Mouse (Mus musculus) T-cell, adult 2 months (primary cell): ENCODE measurements around the gene Plekhb2.

Source experiments
- DNase-seq: peaks from one replicate; pipeline ENCODE4 v3.0.0; 2022; ENCODE audit warnings: low spot score

Plekhb2 gene

GRCm38 (mm10) chr1:34866815-34867573 lies 17.2 kb downstream of the Plekhb2 start:
- peak; percentile 87 for DNase-seq

GRCm38 (mm10) chr1:34867574-34867955 lies 17.8 kb downstream of the Plekhb2 start:
- no peak for DNase-seq

- DNase-seq: no peak
Measured at GRCm38 (mm10) chr1:34868391-34868790, 18.6 kb downstream of the Plekhb2 start.

- DNase-seq: no peak
Measured at GRCm38 (mm10) chr1:34869231-34869630, 19.5 kb downstream of the Plekhb2 start.

GRCm38 (mm10) chr1:34871170-34871569 lies 21.4 kb downstream of the Plekhb2 start:
- DNase-seq: no peak

- no peak for DNase-seq
Measured at GRCm38 (mm10) chr1:34873551-34873950, 23.8 kb downstream of the Plekhb2 start.

- no peak for DNase-seq
Measured at GRCm38 (mm10) chr1:34879611-34880010, 29.8 kb downstream of the Plekhb2 start.

GRCm38 (mm10) chr1:34883776-34884175 lies 34.0 kb downstream of the Plekhb2 start:
- no peak for DNase-seq

GRCm38 (mm10) chr1:34891559-34892289 lies 41.9 kb downstream of the Plekhb2 start:
- no peak for DNase-seq

GRCm38 (mm10) chr1:34892466-34892865 lies 42.7 kb downstream of the Plekhb2 start:
- no peak for DNase-seq

- no peak for DNase-seq
Measured at GRCm38 (mm10) chr1:34893331-34893730, 43.6 kb downstream of the Plekhb2 start.

- no peak for DNase-seq
Measured at GRCm38 (mm10) chr1:34893831-34894230, 44.1 kb downstream of the Plekhb2 start.

- DNase-seq: no peak
Measured at GRCm38 (mm10) chr1:34896102-34896501, 46.3 kb downstream of the Plekhb2 start.

- peak; percentile 35 for DNase-seq
Measured at GRCm38 (mm10) chr1:34896898-34897297, 47.1 kb downstream of the Plekhb2 start.

- no peak for DNase-seq
Measured at GRCm38 (mm10) chr1:34928656-34929055, 78.9 kb downstream of the Plekhb2 start.
